Mouse (Mus musculus) hindlimb bud, embryonic 11.5 days (tissue): ENCODE measurements around the gene Fem1b.
"Not testable (repeated sequence)": the region's sequence is repeated elsewhere in the genome, so short reads cannot be mapped to it uniquely, and the experiment has no call there.

Experiments used
- DNase-seq: peaks from one replicate; pipeline ENCODE4 v3.0.0-alpha.2; 2012; ENCODE audit warnings: low read depth, low spot score; ENCODE audit errors: extremely low spot score

The Fem1b gene

GRCm38 (mm10) chr9:62811516-62812121 lies at the start of gene Fem1b:
Fem1b (minus strand) TSS chr9:62811934.
- peak; percentile 75 for DNase-seq

GRCm38 (mm10) chr9:62860866-62861265 lies 49.1 kb upstream of the Fem1b start:
- DNase-seq: no peak

- not testable (repeated sequence) for DNase-seq
Observed at GRCm38 (mm10) chr9:62860102-62860501, 48.4 kb upstream of the Fem1b start.

- peak; percentile 70 for DNase-seq
Observed at GRCm38 (mm10) chr9:62858266-62859019, 46.7 kb upstream of the Fem1b start.

GRCm38 (mm10) chr9:62857719-62858261 lies 46.1 kb upstream of the Fem1b start, which contains the start of gene Calml4:
Calml4 (plus strand) TSS chr9:62858080.
- no peak for DNase-seq

- DNase-seq: no peak
Observed at GRCm38 (mm10) chr9:62857216-62857615, 45.5 kb upstream of the Fem1b start.

- no peak for DNase-seq
Observed at GRCm38 (mm10) chr9:62854483-62854882, 42.7 kb upstream of the Fem1b start.

GRCm38 (mm10) chr9:62851571-62851970 lies 39.8 kb upstream of the Fem1b start:
- DNase-seq: no peak

- DNase-seq: no peak
Observed at GRCm38 (mm10) chr9:62848641-62849040, 36.9 kb upstream of the Fem1b start.

- DNase-seq: peak; percentile 87
Observed at GRCm38 (mm10) chr9:62847694-62848093, 36.0 kb upstream of the Fem1b start.

GRCm38 (mm10) chr9:62844461-62844860 lies 32.7 kb upstream of the Fem1b start:
- DNase-seq: no peak

GRCm38 (mm10) chr9:62843356-62844024 lies 31.8 kb upstream of the Fem1b start:
- no peak for DNase-seq

- DNase-seq: no peak
Observed at GRCm38 (mm10) chr9:62839172-62839770, 27.5 kb upstream of the Fem1b start.

GRCm38 (mm10) chr9:62838506-62839171 lies 26.9 kb upstream of the Fem1b start, which contains the start of gene Cln6:
Cln6 (plus strand) TSS chr9:62838785.
- no peak for DNase-seq

- DNase-seq: no peak
Observed at GRCm38 (mm10) chr9:62838146-62838505, 26.4 kb upstream of the Fem1b start.

GRCm38 (mm10) chr9:62837611-62838010 lies 25.9 kb upstream of the Fem1b start:
- no peak for DNase-seq

GRCm38 (mm10) chr9:62835705-62836446 lies 24.1 kb upstream of the Fem1b start:
- DNase-seq: no peak

GRCm38 (mm10) chr9:62834906-62835305 lies 23.2 kb upstream of the Fem1b start:
- no peak for DNase-seq

GRCm38 (mm10) chr9:62829877-62830276 lies 18.1 kb upstream of the Fem1b start:
- no peak for DNase-seq

- DNase-seq: peak; percentile 81
Observed at GRCm38 (mm10) chr9:62828662-62829086, 16.9 kb upstream of the Fem1b start.
